Mouse (Mus musculus): ENCODE measurements around the gene Arl2bp.
A peak's percentile ranks its signal among the peaks of the same experiment; 100 is the strongest.

Arl2bp gene

DNA sequence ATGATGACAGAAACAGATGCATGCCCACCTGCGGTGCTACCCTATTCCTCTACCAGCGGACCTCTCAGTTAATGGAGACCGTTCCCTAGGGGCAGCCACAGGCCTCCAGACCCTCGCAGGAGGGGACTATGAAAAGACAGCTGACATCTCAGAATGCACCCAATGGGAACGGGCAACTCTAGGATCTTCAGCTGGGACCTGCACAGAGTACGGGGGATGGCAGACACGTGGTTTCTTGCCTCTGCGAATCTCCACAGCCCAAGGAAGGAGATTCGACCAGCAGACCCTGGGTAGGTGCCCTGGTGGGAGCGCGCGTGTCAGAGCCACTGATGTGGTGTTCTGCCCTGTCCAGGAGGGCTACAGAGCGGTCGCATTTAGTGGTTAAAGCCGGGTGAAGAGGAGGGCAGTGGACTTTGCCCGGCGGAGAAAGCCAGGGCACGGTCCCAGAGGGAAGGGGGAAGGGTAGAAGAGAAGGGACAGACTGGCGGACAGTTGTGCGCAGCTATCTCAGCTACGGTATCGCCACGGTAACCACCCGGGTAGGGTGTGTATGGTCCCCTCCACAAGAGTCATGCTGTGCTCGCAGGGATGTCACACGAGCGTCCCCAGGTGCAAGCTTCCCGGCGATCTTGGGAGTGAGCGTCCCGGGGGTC, 29.1 kb downstream of the Arl2bp start:
- DNase-seq (ENCODE audit: low spot score): no peak

DNA sequence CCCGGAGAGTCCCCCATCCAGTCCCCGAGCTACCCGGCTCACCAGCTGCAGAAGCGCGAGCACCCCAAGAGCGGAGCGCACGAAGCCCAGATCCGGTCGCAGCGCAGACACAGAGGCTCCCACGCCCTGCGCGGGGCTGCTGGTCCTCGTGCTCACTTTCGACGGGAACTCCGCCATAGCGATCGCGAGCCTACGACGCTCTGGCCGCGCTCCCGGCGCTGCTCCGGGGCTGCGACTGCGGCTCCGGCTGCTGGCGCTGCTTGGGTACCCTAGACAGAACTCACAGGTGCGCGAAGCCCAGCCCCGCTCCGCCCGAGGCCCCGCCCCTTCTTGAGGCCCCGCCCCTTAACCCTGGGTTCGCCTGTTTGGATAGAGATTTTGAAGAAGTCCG, 29.6 kb downstream of the Arl2bp start, which contains the start of gene Pllp:
Gene Pllp, minus strand, starts transcription at position 285 of the 391 bp plus-strand sequence.
- DNase-seq (ENCODE audit: low spot score): no peak

DNA sequence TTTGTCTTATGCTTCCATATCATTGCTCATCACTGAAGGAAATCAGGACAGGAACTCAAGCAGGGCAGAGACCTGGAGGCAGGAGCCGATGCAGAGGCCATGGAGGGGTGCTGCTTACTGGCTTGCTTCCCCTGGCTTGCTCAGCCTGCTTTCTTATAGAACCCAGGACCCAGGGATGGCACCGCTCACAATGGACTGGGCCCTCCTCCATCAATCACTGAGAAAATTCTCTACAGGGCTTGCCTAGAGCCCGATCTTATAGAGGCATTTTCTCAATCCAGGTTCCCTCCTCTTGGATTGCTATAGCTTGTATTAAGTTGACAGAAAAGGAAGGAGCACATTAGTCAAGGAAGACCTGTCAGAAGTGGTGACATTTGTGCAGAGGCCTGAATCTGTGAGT, 30.2 kb downstream of the Arl2bp start:
- DNase-seq (ENCODE audit: low spot score): no peak

DNA sequence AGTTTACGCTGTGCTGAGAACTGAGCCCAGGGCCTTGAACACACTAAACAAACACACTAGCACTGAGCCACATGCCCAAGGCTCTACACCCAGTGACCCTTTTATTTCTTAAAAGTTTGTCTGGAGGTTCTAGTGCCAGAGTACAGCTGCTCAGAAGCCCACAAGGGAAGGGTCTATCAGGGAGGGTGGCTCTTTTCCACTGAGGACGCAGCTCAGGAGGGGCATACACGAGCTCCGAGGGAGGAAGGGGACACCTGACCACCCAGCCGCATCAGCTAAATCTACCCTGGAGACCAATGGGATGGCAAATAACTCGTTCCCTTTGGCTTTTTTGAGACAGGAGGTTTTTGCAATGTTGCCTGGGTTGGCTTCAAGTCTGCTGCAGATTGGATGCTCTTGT, 31.6 kb downstream of the Arl2bp start:
- DNase-seq (ENCODE audit: low spot score): no peak

DNA sequence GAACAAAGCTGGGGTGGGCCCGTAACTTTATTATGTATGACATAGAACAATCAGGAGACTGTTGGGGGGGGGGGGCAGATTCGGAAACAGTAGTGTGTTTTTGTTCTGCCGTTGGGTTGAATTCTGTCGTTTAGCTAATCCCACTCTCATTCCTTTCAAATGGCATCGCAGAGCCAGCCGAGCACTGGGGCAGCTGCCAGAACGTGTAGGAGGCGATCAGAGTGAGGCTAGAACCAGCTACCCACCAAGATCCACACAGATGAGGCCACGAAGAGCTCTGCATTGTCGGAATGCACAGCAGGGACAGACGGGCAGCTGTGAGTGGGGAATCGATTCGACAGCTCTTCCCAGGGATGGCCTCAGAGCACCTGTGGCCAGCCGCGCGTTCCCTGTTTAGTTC, 33.0 kb downstream of the Arl2bp start:
- no peak for DNase-seq (ENCODE audit: low spot score)

DNA sequence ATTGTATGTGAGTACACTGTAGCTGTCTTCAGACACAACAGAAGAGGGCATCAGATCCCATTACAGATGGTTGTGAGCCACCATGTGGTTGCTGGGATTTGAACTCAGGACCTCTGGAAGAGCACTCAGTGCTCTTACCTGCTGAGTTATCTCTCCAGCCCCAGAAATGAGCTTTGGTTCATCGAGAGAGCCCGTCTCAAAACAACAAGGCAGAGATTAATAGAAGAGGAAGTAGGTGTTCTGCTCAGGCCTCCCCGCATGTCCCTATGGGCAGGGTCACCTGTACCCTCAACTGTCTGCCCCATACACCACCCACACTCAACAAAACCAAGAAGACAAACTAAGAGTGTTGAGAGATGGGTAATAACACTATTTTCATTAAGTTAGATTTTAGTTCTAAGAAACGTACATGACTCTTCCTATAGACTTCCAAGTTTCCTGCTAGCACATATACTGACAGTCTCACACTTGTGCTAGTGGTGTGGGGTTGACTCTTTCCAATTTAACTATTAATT, 34.1 kb downstream of the Arl2bp start:
- DNase-seq (ENCODE audit: low spot score): no peak

DNA sequence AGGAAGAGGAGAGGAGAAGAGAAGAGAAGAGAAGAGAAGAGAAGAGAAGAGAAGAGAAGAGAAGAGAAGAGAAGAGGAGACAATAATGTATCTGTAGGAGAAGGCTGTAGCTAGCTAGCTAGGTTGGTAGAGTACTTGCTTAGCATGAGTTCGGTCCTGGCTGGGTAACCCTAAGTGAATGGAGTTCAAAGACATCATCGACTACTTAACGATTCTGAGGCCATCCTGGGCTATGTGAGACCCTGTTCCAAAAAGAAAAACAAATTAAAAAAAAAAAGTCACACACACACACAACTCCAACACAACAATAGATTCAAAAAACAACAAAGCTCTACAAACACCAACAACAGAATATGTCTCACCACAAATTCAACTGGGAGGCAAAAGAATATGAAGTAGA, 35.8 kb downstream of the Arl2bp start:
- DNase-seq (ENCODE audit: low spot score): no peak

DNA sequence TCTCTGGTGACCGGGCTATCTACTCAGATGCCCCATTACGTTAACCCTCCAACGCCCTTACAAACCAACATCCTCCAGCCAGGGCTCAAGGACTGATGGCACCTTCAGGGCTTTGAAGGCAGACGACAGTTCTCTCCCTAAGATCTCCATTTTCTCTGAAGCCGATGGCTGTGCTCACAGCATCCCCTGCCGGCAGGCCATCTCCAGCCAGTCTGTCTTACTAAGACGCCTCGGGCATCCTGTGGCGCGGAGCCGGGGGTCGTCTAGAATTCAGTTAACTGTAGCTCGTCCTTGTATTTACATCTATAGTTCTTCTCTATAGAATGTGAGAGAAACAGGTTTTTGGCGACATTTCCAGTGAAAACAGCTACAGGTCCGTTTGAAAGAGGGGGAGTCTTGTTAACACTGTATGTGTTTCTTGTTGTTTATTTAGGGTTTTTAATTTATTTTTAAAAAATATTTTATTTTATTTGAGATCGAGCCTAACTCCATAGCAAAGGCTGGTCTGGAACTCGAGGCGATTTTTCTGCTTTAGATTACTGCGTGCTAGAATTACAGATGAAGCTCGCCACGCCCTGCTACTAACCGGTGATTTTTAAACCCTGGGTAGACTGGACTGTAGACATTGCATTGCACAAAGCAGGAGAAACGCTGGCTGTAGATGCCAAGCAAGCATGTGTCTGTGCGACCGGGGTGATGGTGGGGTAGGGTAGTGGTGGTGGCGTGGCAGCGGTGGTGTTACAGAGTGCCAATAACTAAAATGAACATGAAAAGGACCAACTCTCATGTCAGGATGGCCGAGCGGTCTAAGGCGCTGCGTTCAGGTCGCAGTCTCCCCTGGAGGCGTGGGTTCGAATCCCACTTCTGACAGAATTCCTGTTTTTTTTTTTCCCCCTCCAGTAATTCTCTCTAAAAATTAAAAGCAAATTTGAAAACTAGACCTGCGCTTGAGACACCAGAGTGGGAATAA, 36.7 kb downstream of the Arl2bp start:
- DNase-seq (ENCODE audit: low spot score): peak; percentile 87

DNA sequence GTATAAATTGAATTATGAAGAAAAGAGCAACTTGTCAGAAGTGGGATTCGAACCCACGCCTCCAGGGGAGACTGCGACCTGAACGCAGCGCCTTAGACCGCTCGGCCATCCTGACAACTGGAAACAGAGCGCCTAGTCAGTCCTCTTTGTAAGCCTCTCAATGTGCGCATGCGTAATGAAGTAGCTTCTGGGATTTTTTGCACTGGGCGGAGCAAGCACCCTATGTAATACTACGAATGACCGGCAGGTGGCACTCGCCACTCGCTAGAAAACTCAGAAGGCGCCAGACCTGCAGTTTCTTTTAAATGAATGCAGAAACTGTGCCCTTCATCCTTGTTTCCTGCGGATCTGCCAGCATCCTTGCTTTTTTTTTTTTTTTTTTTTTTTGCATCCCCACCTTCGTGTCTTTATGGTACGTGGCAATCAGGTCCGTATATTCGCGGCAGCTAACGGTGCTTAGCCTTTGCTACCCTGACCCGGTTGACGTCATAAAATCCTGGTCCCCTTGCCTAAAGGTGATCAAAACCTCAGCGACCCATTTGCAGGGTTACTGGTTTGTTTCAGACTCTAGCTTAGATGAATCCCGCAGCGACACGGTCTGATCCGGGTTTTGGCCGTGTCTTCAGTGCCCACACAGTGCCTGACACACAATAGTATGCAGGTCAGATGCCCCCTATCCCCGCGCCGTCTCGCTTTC, 37.7 kb downstream of the Arl2bp start:
- DNase-seq (ENCODE audit: low spot score): peak; percentile 98

DNA sequence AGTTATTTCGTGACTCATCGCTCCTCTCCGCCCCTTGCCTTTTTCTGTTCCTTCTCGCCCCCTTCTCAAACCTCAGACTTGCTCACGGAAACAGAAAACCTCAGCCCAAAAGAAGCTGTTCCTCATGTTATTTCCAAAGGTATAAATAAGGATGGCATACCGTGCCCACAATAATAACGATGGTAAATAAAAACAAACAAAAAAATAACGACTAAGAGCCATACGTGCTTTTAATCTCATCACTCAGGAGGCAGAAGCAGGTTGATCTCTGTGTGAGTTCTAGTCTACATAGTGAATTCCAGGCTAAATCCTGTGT, 38.2 kb downstream of the Arl2bp start:
- no peak for DNase-seq (ENCODE audit: low spot score)

DNA sequence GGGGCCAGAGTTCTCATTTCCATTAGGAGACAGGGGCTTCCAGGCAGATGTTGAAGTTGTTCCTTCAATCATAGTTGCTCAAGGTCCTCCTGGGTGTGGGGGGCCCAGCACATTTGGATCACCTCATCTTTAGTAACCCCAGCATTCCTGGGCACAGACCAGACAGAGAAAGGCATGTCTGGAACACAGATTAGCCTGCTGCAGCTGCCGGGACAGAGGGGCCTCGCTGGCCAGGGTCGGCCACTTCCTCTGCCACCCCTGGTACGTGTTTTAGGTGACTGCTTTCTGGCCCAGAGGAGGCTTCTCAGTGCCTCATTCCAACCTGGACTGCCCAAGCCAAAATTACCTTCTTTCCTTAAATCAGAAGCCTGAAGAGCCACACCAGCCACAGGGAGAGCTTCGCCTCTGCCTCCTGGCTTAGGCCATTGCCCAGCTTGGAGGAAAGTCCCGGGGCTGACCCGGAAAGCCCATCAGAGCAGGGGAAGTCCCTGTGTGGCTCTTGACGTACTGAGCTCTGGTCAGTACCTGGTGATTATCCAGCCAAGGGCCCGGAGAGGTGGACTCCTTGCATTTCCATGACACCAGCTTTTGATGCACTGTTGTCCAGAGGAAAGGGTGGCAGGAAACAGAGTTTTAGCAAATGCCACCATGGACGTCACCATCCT, 39.3 kb downstream of the Arl2bp start:
- no peak for DNase-seq (ENCODE audit: low spot score)

DNA sequence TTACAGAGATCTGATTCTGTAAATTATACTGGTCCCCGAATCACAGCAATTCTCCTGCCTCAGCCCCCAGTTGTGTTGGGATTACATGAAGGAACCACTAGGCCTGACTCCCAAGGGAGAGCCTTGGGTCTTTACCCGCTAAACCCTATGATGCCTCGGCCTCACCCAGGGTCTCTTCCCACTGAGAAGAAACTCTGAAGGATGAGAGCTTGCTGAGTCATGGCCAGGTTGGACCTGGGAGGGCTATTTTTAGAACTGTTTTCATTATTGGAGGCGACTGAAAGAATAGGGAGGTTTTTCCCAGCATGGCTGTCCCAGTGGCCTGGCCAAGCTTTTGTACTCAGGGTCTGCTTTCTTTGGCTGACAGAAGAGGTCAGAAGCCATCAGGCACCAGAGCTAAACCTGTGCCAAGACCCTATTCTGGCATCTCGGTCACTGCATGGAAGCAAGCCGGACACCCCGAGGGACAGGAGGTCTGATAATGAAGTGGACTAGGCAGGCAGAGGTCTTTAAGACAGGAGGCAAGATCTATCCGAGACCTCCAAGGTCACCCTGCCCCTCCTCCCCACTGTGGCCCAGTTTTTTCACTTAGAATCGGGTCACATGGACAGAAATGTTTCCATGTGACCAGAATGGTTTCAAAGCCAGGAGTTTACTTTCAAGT, 40.5 kb downstream of the Arl2bp start:
- DNase-seq (ENCODE audit: low spot score): no peak

DNA sequence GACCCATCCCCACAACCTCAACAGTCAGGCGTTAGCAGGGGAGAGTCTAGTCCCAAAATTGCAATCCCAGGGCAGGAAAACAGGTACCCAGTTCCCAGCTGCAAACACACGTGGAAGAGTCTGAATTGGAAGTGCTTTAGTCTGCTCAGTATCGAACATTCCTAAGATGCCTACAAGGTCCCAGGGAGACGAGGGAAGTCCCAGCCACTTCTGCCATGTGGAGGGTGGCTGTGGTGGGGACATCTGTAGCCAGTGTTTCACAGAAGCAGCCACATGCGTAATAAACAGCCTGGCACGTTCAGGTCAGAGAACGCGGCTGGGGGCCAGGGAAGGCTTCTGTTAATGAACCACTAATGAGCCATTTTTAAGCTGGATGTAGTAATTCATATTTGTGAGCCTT, 43.9 kb downstream of the Arl2bp start:
- DNase-seq (ENCODE audit: low spot score): no peak

DNA sequence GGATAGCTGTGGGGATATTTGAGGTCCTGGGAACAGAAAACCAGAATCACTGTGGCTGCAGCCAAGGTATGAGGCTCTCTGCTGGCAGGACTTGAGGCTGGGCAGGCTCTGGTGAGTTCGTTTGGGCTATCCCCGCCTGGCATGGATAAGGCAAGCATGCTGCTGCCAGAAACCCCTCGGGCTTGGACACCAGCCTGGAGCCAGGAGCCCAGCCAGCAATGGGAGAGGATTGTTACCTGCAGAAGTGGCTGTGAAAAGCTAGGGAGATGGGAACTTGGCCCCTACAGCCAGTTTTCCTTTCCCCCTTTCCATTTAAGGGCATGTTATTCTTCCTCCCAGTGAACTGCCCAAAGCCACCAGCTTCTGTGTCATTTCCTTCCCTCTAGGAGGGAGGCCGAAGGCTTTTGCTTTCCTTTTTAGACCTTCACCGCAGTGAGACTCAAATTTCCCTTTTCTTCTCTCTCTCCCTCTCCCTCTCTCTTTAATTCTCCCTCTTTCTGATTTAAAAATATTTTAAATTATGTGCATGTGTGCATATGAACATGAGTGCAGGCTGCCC, 44.8 kb downstream of the Arl2bp start:
- DNase-seq (ENCODE audit: low spot score): no peak

DNA sequence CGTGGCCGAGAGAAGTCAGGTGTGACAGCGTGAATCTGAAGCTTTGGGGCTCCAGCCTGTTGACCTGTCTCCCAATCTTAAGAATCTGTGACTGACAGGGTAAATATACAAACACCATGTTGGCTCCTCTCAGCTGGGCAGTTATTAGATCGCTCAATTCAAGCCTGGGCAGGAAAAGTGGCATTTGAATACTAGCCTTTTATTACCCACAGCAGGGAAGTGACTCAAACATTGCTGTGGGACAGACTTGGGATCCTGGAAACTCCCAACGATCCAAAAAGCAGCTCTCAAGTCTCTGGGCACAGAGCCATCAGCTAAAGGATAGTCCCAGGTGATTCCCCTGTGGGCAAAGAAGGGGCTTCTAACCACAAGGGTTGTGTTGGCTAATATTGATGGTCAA, 48.2 kb downstream of the Arl2bp start:
- no peak for DNase-seq (ENCODE audit: low spot score)

DNA sequence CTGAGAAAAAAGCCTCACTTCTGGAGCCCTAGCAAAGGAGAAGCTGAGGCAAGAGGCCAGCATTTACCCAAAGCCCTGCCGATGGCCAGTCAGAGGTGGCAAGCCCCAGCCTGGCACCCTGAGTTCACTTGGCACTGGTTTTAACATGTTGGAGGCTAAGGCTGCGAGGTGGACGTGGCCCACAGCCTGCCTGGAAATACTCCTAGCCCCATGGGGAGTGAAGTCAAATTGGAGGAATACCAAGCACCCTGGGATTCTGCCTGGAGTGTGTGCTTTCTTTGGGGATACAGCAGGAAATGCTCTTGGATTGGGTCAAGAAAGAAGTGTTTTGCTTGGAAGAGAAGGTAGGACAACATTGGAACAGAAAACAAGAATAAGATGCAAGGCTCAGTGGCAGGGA, 49.5 kb downstream of the Arl2bp start:
- peak; percentile 75 for DNase-seq (ENCODE audit: low spot score)

DNA sequence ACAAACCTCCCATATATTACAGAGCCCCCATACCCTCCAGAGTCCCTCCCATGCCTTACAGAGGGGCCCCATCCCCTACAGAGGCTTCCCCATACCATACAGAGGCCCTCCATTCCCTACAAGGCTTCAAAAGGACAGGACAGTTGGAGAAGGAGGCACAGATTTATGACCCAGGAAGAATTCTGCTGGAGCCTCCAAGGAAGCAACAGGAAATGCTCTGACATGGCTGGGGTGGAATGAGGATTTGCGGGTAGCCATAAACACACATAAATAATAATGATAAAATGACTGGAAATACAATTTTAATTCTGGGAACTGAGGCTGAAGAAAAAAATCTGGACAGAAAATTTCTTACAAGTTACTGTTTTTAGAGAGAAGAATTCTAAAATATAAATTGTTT, 50.4 kb downstream of the Arl2bp start:
- no peak for DNase-seq (ENCODE audit: low spot score)

Measured in adipocyte (in vitro differentiated cells).